Mouse (Mus musculus) brown adipose tissue, adult 24 weeks (tissue): ENCODE measurements around the gene Nol9. TPM values are rescaled to one million over a fixed set of nuclear protein-coding genes. Genes with fewer than 3 reads are reported as not detected.
A peak's percentile ranks its signal among the peaks of the same experiment; 100 is the strongest.

Source experiments
- H3K27ac ChIP-seq: fragments of 200-500 bp; replicated peaks from 2 replicates; pipeline ENCODE4 v1.5.1; 2012; ENCODE audit warnings: low read depth, mild to moderate bottlenecking, low read length
- H3K4me1 ChIP-seq: fragments of 200-500 bp; 2 replicates; pipeline ENCODE4 v1.6.1; 2012; ENCODE audit warnings: low read length, mixed read lengths; ENCODE audit not compliant: control insufficient read depth, insufficient read depth, insufficient read length
- H3K4me3 ChIP-seq: fragments of 200-500 bp; 2 replicates; pipeline ENCODE4 v1.5.1; 2012; ENCODE audit warnings: low read depth, mild to moderate bottlenecking, low read length, moderate library complexity; ENCODE audit not compliant: insufficient read depth
- polyA plus RNA-seq: library from polyadenylated mRNA; stranded (reverse); fragments of >200 nt; gene quantifications from 2 replicates; pipeline ENCODE4 v1.2.4, GENCODE M21; 2012; ENCODE audit not compliant: missing spikeins, insufficient read depth, insufficient read length

Nol9 gene
- polyA plus RNA-seq, 1 experiment, result 5.0 TPM

DNA sequence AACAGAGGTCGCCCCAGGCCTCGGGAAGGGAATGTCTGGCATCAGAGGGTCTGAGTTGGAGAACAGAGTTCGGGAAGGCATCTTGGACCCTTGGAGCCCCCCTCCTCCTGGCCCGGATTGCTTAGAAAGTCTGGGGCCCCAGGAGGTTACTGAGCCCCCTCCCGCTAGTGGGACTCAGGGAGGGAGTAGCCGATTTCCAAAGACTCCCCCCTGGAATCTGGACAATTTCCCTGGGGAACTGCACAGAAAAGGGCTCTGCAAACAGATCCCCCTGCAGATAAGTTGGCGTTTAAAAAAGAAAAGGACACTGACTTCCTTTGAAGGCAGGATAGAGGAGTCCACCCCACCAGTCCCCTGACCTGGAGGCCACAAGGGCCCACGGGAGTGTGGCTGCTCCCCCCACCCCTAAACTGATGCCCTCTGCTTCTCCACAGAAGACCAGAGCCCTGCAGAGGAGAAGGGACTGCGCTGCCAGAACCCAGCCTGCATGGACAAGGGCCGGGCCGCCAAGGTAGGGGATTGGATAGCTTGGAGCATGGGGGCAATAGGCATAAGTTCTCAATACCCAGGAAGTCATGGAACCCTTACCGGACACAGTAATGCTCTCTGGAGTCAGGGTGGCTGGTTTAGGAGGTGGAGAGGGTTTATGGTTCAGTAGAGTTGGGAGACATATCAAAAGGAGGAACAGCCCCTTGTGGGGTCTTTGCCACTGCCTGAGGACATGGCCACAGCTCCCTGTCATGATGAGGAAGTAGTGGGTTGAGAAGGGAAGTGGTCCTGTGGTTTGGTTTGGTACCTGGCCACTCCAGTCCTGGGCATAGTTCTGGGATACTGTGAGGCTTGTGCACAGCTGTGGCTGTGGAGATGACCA lies 48.3 kb downstream of the Nol9 start:
- no peak overlapping the region for H3K27ac ChIP-seq
- H3K4me1 ChIP-seq, result peaks cover 7% of the 10 kb centered on the region

DNA sequence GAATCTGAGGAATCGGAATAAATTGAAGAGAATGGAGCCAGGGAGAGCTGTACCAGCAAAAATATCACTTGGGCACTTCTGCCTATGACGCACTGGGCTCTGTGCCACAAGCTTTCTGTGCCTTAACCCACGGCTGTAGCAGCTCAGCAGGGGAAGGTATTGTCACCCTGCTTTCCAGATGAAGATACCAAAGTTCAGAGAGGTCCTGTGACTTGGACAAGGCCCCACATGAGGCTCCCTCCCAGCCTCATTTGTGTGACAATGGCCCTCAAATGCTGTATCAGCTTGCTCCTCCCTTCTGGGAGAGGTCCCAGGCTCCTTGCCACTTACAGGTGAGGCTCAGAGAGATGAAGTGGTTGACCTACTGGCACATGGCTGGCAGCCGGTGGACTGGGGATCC lies 49.0 kb downstream of the Nol9 start:
- peaks cover 7% of the 10 kb centered on the region for H3K4me1 ChIP-seq
- H3K4me3 ChIP-seq, result peak overlapping the region; percentile 22; the same call in 1 of the 2 replicates
- H3K27ac ChIP-seq, result no peak overlapping the region

More for the DNA sequence above, 48.3 kb downstream of the Nol9 start:
- peak overlapping the region; percentile 97 for H3K4me3 ChIP-seq

DNA sequence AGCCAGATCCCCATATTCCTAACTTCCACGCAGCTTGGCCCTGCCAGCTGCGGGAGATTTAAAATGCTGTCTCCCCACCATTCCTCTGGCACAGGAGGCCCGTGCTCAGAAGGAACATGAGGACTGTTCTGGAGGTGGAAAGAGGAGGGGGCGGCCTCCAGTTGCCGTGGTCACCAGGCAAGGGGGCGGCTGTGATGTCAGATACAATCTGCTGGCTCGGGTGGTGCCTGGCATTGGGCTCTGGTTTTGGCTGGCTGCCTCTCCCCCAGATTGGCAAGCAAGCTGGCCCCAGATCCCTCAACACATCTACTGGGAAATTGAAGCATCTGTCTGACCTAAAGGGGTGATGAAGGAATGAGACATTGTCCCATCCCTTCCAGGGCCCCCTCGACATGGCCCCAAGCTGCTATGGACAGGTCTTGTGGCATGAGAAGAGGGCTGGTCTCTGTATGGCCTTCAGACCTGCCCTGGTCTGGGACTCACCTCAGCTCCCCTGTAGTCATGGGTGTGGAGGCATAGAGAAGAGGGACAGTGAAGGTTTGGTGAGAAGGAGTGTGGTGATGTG lies 49.5 kb downstream of the Nol9 start:
- Histone ChIP-seq H3K4me3 (no peak overlapping the region), H3K27ac (no peak overlapping the region), H3K4me1 (peaks cover 7% of the 10 kb centered on the region)

DNA sequence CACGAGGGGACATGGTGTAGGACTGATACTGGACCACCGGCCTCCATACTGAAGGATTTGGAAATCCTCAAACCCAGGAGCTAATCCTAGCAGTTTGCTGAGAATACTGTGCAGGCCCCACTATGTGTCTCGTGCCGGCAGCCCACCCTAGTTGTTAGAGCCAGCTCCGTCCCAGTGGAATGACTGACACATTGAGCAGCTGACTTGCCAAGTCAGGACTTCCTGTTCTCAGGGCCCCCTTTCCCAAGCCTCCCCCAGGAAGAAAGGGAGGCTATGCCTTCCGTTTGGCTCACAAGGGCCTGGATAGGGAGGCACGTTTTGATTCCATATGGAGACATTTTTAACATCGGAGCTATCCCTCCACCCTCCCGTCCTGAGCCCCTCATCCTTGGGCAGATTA lies 51.1 kb downstream of the Nol9 start:
- Histone ChIP-seq H3K4me3 (no peak overlapping the region), H3K4me1 (peaks cover 7% of the 10 kb centered on the region), H3K27ac (0 out of 2 replicates have a peak overlapping the region, but pooled peaks have one; percentile 3)

DNA sequence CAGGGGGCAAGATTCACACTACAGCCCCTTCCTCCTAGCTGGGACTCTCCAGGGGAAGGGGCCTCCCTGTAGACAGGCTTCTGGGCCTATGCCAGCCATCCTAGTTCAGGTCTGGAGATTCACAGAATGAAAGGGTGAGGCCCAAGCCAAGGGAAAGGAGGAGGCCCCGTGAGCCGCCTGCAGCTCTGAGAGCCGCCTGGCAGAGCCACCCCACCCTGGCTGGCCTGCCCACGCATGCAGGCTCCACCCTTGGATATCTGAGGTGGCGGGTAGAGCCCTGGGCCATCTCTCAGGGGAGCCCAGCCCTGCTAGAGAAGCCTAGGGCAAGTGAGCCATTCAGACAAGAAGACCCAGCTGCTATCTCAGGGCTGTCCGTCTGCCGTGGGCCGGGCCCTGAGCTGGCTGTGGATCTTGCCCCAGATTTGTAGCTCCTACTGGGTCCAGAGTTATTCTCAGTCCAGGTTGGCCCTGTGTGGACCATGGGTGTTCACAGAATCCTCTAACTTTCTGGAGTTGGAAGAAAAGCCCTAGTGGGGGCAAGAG lies 53.7 kb downstream of the Nol9 start:
- Histone ChIP-seq H3K4me3 (no peak overlapping the region), H3K27ac (no peak overlapping the region), H3K4me1 (0 out of 2 replicates have a peak, but pooled peaks cover 3% of the 10 kb centered on the region)

DNA sequence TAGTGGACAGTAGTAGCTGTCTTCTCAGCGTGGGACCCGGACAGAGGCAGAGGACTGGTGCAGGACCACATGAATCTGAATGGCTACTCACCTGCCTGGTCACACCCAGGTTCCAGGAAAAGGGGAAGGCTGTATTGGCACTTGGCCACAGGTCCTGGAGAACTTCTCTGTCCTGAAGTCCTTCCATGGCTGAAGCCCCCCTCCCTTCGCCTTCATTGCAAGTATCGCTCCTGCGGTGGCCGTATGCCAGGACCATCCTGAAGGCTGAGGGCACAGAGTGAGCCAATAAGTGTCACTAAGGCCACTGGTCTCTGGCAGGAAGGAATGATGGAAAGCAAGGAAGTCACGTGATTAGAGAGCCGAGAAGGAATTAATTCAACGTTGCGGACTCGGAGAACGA lies 55.1 kb downstream of the Nol9 start:
- H3K4me1 ChIP-seq, result no peaks in the 10 kb centered on the region
- no peak overlapping the region for H3K27ac ChIP-seq
- no peak overlapping the region for H3K4me3 ChIP-seq

DNA sequence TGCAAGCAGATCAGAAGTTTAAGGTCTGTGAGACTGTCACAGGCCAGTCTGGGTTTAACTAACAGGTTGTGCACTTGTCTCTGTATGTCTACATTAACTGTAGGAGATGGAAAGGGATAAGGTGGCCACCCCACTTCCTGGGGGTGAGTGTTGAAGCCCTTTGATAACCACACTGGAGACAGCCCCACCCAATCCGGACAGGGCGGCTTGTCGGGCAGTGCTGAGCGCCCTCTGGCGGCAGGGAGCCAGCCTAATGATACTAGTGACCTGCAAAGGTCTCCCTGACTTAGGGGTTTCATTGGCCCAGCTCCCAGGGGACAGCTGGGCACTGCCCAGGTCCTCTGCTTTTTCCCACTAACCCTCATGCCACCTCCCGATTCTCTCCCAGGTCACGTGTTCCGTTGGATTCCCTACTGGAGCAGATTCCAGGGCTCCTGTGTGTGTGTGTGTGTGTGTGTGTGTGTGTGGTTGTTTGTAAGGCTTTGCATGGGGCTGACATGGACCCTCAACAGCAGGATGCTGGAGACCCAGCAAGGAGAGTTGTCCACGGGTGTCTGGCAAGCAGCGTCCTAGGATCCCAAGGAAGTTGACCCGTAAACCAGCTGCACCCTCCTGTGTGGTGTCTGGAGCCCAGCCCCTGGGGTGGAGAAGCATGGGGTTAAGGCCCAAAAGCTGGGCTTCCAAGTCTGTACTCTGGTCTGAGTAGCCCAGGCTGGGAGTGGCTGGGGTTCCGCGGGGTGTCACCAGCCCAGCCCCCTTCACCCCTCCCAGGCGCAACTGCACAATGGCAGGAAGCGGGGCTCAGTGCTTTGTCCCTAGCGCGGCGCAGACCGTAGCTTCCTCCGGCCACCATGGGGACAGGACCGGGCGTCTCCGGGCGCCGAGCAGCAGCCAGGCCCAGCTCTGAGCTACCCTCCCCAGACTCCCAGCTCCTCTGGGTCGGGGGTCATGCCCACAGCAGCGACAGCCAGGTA lies 57.1 kb downstream of the Nol9 start:
- H3K27ac ChIP-seq, result peak overlapping the region; percentile 100
- H3K4me3 ChIP-seq, result peak overlapping the region; percentile 98
- no peaks in the 10 kb centered on the region for H3K4me1 ChIP-seq

DNA sequence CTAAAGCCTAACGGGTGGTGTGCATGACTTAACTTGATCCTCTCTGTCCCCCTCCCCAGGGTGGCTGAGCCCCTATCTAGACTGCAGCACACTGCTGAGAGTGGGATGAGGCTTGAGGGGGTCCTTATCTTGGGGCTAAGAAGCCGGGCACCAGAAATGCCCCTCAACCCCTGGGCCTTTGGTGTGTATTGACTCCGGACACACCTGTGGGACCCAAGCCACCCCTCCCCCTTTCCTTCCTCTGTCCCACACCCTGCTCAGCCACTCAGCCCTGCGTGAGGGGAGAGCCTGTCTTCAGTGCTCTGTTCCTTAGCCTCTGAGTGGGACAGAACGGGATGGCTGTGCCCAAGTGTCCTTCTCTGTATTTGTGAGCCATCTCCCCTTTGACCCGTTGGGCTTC lies 57.8 kb downstream of the Nol9 start:
- Histone ChIP-seq H3K4me3 (peak overlapping the region; percentile 98), H3K4me1 (no peaks in the 10 kb centered on the region), H3K27ac (peak overlapping the region; percentile 100)

DNA sequence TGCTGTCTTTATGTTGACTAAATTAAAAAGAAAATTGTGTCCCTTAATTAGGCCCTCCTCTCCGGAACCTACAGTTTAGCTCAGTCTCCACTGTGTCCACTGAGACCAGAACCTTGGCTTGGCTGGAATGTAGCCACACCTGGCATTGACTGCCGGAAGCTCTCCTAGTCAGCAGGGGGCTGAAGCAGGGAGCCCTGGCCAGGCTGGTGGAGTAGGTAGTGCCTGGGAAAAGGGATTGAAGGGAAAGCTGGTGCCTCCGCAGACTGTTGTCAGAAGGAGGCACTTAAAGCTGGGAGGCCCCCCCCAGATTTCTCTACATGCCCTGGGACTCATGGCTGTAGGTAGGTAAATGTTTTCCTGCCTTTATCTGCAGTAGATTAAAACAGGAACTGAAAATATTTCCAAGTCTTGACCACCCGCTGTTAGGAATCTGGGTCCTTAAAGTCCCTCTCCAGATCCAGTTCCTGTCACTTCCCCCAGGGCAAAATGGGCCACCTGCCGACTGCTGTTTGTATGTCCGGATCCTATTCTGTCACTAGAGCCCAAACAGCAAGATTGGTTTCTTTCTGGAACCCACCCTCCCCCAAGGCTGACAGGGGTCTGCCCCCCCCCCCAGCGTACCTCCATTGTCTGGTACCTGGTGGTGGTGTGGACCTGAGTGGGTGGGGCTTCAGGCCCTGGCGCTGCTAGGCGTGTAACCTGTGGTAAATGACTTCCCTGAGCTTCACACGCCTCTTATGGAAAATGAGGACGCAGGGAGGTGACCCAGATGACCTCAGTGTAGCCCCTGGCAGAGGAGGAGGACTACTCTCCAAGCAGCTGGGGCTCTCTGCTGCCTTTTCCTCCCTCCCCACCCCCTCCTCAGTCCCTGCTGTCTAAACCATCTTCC lies 59.0 kb downstream of the Nol9 start:
- Histone ChIP-seq H3K4me3 (peak overlapping the region; percentile 98), H3K27ac (peak overlapping the region; percentile 100), H3K4me1 (no peaks in the 10 kb centered on the region)

DNA sequence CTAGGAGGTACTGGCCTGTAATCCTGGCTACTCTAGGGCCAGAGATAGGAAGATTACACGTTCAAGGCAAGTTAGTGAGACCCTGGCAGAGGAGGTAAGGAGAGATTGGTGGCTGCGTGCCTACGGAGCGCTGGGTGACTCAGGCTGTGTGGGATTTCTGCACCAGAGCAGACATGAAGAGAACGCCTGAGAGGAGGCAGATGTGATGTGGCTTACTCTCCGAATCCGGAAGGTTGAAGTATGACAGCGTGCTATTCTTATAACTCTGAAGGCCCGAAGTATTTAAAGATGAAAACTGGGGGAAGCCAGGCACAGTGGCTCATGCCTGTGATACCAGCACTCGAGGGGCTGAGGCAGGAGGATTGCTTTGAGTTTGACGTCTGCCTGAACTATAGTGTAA lies 61.4 kb downstream of the Nol9 start:
- 0 out of 2 replicates have a peak overlapping the region, but pooled peaks have one; percentile 15 for H3K27ac ChIP-seq
- no peaks in the 10 kb centered on the region for H3K4me1 ChIP-seq
- peak overlapping the region; percentile 8; the same call in 1 of the 2 replicates for H3K4me3 ChIP-seq

DNA sequence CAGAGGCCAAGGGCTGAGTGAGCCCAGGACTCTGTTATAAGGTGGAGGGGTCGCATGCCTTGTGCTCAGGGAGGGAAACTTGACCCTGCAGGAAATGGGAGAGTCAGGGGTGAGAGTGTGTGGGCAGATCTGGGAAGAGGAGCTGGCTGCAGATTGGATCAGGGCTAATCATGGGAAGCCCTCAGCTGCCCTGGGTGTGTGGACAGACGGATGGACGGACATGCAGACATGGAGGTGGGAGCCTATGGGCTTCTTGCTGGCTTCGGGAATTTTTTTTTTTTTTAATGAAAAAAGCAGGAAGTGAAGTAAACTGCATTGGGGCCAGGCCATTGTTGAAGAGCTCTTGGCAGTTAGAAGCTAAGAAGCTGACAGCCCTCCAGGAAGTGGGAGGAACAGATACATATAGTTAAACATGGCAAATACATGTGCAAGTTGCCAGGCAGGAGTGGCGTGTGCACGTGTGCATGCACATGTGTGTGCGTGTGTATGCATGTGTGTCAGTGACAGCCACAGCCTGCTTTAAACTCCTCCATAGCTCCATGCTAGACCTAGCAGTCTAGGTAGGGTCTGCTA lies 62.0 kb downstream of the Nol9 start:
- no peaks in the 10 kb centered on the region for H3K4me1 ChIP-seq
- H3K4me3 ChIP-seq, result peak overlapping the region; percentile 8; the same call in 1 of the 2 replicates
- H3K27ac ChIP-seq, result 0 out of 2 replicates have a peak overlapping the region, but pooled peaks have one; percentile 20

DNA sequence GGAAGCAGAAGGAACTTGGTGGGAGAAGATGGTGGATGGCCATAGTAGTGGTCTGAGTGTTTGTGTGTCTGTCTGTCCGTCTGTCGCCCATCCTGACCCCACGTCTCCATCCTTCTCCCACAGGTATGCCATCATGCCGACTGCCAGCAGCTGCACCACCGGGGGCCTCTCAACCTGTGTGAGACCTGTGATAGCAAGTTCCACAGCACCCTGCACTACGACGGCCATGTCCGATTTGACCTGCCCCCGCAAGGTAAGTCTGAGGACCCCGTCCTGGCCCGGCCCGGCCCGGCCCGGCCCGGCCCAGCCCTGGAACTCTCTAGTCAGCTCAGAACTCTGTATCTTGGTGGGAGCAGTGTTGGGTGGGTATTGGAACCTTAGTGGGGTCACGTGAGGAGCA lies 62.8 kb downstream of the Nol9 start:
- Histone ChIP-seq H3K27ac (no peak overlapping the region), H3K4me1 (no peaks in the 10 kb centered on the region), H3K4me3 (no peak overlapping the region)

DNA sequence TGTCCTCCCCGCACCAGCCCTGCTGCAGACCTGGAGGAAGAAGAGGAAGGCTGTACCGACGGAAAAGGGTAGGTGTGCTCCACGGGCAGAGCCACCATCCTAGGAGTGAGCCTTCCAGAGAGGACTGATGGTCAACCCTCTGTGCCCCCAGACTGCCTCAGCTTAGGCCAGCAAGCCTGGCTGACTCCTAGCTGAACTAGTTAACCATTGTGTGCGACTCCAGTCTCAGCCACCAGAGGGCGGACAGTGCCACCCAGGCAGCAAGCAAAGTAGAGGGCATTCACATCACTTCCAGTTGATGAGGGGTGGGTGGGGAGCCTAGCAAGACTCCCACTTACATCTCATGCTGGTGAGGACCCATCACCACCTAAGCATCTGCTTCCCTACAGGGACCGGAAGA lies 63.9 kb downstream of the Nol9 start:
- H3K4me3 ChIP-seq, result no peak overlapping the region
- no peak overlapping the region for H3K27ac ChIP-seq

DNA sequence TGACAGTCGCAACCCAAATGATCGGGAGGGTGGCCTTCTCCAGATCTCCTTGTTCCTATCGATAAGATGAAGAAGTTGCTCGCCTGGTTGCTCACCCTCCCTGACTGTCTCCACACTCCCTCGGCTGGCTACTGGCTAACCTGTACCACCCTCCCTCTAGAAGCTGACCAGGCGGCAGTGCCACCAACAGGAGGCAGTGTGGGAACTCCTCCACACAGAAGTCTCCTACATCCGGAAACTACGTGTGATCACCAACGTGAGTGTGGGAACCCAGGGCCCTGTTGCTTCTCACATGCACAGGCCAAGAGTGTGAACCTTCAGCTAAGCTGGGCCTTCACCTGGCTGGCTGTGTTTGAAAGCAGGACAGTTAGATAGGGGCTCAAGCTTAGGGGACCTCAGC lies 67.6 kb downstream of the Nol9 start:
- no peaks in the 10 kb centered on the region for H3K4me1 ChIP-seq
- no peak overlapping the region for H3K27ac ChIP-seq
- H3K4me3 ChIP-seq, result no peak overlapping the region

More for the DNA sequence above, 63.9 kb downstream of the Nol9 start:
- H3K4me1 ChIP-seq, result no peaks in the 10 kb centered on the region
